Mouse (Mus musculus): Measurements from ENCODE around the gene Pip5k1a.

DNA sequence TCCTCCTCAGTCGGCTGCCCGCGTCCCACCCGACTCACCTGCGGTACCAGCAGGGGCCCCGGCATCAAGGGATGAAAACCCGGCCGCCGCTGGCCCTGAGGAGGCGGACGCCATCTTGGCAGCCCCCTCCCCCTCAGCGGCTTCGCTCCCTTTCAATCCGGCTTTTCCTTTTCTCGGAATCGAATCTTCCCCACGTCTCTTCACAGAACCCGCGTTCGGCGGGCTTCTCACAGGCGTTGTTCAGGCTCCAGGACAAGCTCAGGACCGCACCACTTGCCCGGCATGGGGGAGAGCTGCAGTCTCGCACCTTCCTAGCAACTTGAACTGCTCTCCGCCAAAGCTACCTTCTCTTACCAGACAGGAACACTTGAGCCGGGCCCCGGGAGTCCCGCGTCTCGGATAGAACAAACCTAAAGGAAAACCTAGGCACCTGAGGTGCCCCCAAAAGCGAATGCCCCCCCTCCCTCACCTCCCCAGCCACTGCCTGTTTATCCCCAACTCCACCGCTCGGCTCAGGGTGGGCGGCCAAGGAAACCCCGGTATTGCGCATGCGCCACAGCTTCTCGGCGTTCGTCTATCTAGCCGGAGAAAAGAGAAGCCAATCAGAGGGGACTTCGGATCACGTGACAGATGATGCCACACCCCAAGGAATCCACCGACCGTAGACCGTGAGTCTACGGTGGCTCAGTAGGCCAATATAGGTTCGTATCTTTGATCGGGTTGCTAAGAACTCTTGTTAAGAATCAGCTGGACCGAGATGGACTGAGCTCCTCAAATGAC lies at the start of gene Pip5k1a:
- TF ChIP-seq CTCF (IDR thresholded peaks at IDR 0.05; ENCODE audit: low read depth) (peak; percentile 51), EP300 (IDR thresholded peaks at IDR 0.05; ENCODE audit: low read depth) (peak; percentile 21; the same call in 1 of the 2 replicates)

All from liver, embryonic 14.5 days (tissue).